Mouse (Mus musculus) stomach, embryonic 14.5 days (tissue): ENCODE data around the gene Pth2r. TPM values are rescaled to one million over a fixed set of nuclear protein-coding genes. Genes with fewer than 3 reads are reported as not detected.

ENCODE experiments used
- ATAC-seq: fragments of 200-750 bp; cut with Nextera tagmentation; 2 replicates; pipeline ENCODE4 v1.8.0; 2017; ENCODE audit warnings: low read depth, moderate TSS enrichment; ENCODE audit not compliant: insufficient number of reproducible peaks, insufficient read depth, low FRiP score
- H3K27ac ChIP-seq: fragments of 300-500 bp; sonication (generic); 2 replicates; pipeline ENCODE4 v1.5.1; 2014; ENCODE audit warnings: mild to moderate bottlenecking, low read length, moderate library complexity, mixed read lengths
- H3K27me3 ChIP-seq: fragments of 300-500 bp; sonication (generic); 2 replicates; pipeline ENCODE4 v1.6.1; 2014; ENCODE audit warnings: low read length, control low read depth, mixed read lengths; ENCODE audit not compliant: control insufficient read depth, insufficient read depth
- H3K36me3 ChIP-seq: fragments of 300-500 bp; sonication (generic); 2 replicates; pipeline ENCODE4 v1.6.1; 2014; ENCODE audit warnings: mild to moderate bottlenecking, control low read depth, low read length, moderate library complexity, mixed read lengths; ENCODE audit not compliant: control insufficient read depth, insufficient read depth
- H3K4me1 ChIP-seq: fragments of 300-500 bp; sonication (generic); 2 replicates; pipeline ENCODE4 v1.6.1; 2014; ENCODE audit warnings: low read length, control low read depth, mixed read lengths; ENCODE audit not compliant: control insufficient read depth, insufficient read depth
- H3K4me2 ChIP-seq: fragments of 300-500 bp; sonication (generic); replicated peaks from 2 replicates; pipeline ENCODE4 v1.6.1; 2014; ENCODE audit warnings: low read depth, low read length, control low read depth
- H3K4me3 ChIP-seq: fragments of 300-500 bp; sonication (generic); 2 replicates; pipeline ENCODE4 v1.5.1; 2014; ENCODE audit warnings: low read depth, low read length, control low read depth
- H3K9ac ChIP-seq: fragments of 300-500 bp; sonication (generic); replicated peaks from 2 replicates; pipeline ENCODE4 v1.6.1; 2014; ENCODE audit warnings: low read depth, mild to moderate bottlenecking, control low read depth, low read length, moderate library complexity, mixed read lengths
- H3K9me3 ChIP-seq: fragments of 300-500 bp; sonication (generic); 2 replicates; pipeline ENCODE4 v1.6.1; 2016; ENCODE audit warnings: low read depth, low read length, control low read depth; ENCODE audit not compliant: control insufficient read depth
- WGBS: fragments of 180-500 bp; shearing (Covaris S2); extraction: QIAGEN DNeasy Blood & Tissue Kit; methylation state at CpG from one replicate; pipeline ENCODE4 v1.1.7; 2014; 5-methylcytosine and 5-hydroxymethylcytosine counted together
- polyA plus RNA-seq: library from polyadenylated mRNA; unstranded; fragments of >200 nt; fragmentation: Nextera tagmentation; extraction: Ambion mirVana; gene quantifications from 2 replicates; pipeline ENCODE4 v1.2.1, GENCODE M21; 2014

Gene Pth2r
- polyA plus RNA-seq, 1 experiment from 2014 or later, result not detected

DNA sequence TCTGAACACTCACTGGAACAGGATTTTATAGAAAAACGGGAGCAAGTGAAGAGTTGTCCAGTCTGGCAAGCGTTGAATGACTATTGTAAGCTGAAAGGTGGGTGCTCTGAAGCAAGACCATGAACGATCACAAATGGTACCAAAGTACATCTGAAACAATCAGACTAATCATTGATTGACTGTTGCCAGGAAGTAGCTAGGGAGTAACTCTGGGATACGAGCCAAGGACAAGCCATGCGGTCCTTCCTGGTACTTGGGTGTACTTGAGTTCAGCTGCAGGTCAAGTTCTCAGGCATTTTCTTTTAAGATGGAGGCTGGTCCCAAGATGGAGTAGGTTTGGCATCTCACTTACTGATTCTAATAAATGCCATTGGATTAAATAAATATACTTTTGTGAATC, 125.6 kb downstream of the Pth2r start:
- no peaks in the 10 kb centered on the region for H3K36me3 ChIP-seq
- 80% methylated on average over 5 of the region's 5 CpGs for WGBS
- H3K9ac ChIP-seq, result no peak overlapping the region
- no peak overlapping the region for H3K27ac ChIP-seq
- no peaks in the 10 kb centered on the region for H3K4me1 ChIP-seq
- H3K4me3 ChIP-seq, result no peak overlapping the region
- H3K27me3 ChIP-seq, result no peaks in the 10 kb centered on the region
- H3K9me3 ChIP-seq, result no peaks in the 10 kb centered on the region
- H3K4me2 ChIP-seq, result no peak overlapping the region
- no peak for ATAC-seq

- Histone ChIP-seq H3K27me3 (no peaks in the 10 kb centered on the region), H3K9ac (no peak overlapping the region), H3K27ac (no peak overlapping the region), H3K36me3 (no peaks in the 10 kb centered on the region), H3K4me3 (no peak overlapping the region), H3K4me1 (no peaks in the 10 kb centered on the region), H3K9me3 (no peaks in the 10 kb centered on the region), H3K4me2 (no peak overlapping the region)
- WGBS, result 94% methylated on average over 2 of the region's 2 CpGs
- ATAC-seq, result no peak
Measured at GRCm38 (mm10) chr1:65420909-65421308, 139.1 kb downstream of the Pth2r start.

GRCm38 (mm10) chr1:65422501-65423010, 140.7 kb downstream of the Pth2r start:
- no peaks in the 10 kb centered on the region for H3K27me3 ChIP-seq
- H3K9ac ChIP-seq, result no peak overlapping the region

More at GRCm38 (mm10) chr1:65422501-65423010, 140.7 kb downstream of the Pth2r start:
- no peaks in the 10 kb centered on the region for H3K9me3 ChIP-seq
- H3K36me3 ChIP-seq, result no peaks in the 10 kb centered on the region
- ATAC-seq, result no peak
- no peak overlapping the region for H3K4me3 ChIP-seq
- no peak overlapping the region for H3K4me2 ChIP-seq
- H3K27ac ChIP-seq, result no peak overlapping the region
- no peaks in the 10 kb centered on the region for H3K4me1 ChIP-seq

Other genes starting within 250 kb of the Pth2r start
- 0.32 TPM in 1 of 2 replicates, not detected in the other for gene Akr1cl, start 249.3 kb upstream of the Pth2r start, polyA plus RNA-seq
- gene Cryge, start 230.9 kb upstream of the Pth2r start, polyA plus RNA-seq, result not detected in 2 replicates
- gene Crygd, start 218.6 kb upstream of the Pth2r start, polyA plus RNA-seq, result not detected in 2 replicates
- gene Crygc, start 208.4 kb upstream of the Pth2r start, polyA plus RNA-seq, result not detected in 2 replicates
- gene Crygb, start 199.8 kb upstream of the Pth2r start, polyA plus RNA-seq, result 0.71 TPM in 1 of 2 replicates, not detected in the other
- gene Cryga, start 178.7 kb upstream of the Pth2r start, polyA plus RNA-seq, result not detected in 2 replicates
- not detected in 2 replicates for gene Gm28845, start 162.5 kb upstream of the Pth2r start, polyA plus RNA-seq
- 0.29 TPM in 1 of 2 replicates, not detected in the other for gene D630023F18Rik, start 158.8 kb upstream of the Pth2r start, polyA plus RNA-seq
- gene Idh1, start 95.6 kb upstream of the Pth2r start, polyA plus RNA-seq, result 148 and 162 TPM in 2 replicates
- gene Pikfyve, start 95.4 kb upstream of the Pth2r start, polyA plus RNA-seq, result 18.7 TPM in 2 replicates